Mouse (Mus musculus) heart, adult 8-10 months (tissue): ENCODE measurements at regions not wholly inside any gene's neighbourhood (a gene's known extent, or its start where the extent isn't known, plus 50 kb on each side); places are given as distances from the start of the nearest gene placed in this dataset.

Experiments
- DNase-seq: peaks from one replicate; pipeline ENCODE4 v3.0.0; 2022; ENCODE audit warnings: low spot score

DNA sequence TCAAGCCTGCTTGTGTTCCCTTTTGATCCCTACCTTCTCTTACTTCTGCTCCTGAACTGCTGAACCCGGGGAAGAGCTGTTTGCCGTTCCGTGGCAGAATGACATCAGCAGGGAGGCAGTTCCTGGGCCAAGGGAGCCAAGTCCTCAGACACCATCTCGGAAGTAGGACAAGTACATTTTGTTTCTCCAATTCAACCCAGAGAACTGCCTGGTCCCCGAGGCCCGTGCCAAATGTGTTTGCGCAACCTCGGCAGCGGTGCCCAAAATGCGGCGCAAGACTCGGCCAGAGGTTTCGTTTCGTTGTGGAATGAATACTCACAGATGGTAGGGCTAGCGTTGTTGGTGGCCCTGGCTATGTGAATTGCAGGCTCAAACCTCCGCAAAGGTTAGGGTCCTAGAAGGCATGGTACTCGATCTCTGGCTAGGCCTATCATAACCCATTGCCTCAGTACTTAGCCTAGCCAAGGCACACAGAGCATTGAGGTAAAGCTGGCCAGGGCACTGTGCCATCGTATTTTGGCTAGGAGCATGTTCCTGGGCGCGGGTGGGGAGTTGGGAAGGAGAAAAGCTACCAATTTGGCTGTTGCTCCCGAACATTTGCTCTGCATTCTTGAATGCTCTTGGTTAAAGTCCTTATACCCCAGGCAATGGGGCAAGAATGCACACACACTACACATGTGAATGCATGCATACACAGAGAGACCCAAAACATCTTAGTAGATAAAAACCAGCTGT, 333.0 kb downstream of the Foxo1 start:
- DNase-seq: peak; percentile 88

DNA sequence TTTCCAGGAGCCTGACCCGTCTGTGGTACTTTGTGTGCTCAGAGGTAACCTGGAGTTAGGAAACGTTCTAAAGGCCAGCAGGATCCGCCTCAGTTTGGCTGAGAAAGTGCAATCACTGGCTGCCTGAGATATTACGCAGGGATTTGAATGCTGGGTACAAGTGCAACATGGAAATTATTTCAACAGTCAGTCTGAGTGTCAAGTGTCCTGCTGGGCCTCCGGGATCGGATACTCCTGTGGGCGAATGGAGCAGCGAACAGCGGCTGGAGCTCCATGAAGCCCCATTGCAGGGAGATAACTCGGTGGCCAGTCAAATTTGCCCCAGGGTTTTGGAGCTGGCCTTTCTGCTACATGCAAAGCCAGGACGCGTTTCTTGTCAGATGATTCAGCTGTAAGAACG, 332.4 kb downstream of the Foxo1 start:
- peak; percentile 60 for DNase-seq

DNA sequence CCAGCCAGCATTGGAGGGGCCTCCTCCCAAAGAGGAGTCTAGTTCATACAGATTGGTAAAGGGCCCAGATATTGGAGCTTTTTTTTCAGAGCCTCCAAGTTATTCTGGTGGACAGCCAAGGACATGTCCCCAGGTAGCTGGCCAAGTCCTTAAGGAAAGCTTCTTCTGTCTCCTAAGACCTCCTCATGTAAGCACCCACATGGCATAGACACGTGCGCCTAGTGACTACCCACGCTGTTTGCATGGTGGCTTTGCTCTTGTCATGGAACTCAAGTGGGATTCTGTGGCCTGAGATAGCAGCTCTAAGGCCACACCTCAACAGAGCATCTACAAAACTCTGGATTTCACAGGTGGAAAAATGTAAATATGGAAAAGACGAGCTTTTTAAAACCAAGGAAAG, 332.0 kb downstream of the Foxo1 start:
- no peak for DNase-seq

DNA sequence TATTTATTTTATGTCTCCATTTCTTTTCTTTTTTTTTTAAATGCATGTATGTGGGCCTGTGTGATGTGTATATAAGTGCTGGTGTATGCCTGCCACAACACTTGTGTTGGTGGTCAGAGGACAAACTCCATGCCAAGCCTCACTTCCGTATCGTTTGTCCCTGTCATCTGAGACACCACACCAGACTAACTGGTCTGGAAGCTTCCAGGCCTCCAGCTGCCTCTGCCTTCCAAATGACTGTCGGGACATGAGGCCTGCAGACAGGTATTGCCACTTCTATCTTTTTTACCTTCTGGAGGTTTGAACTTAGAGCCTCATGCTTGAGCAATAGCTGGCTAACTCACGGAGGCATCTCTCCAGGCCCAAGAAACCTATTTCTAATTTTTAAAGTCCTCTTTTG, 318.3 kb downstream of the Foxo1 start:
- DNase-seq: no peak

DNA sequence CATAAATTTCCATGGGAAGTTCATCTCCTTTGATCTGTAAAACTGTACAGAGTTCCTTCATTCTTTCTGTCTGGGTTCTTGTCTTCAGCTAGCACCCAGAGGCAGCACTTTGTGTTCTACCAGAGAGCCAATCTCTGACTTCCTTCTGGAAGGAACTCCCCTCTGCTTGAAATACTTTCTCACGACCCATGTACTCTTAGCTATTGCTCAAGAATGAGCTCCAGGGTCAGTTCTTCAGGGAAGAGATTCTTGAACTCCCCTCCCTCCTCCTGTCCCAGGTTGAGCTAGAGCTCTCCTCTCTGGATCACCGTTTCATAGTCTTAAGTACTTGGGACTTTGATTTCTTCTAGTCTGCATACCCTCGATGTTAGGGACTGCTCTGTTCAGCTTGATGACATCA, 311.8 kb downstream of the Foxo1 start:
- DNase-seq: no peak

DNA sequence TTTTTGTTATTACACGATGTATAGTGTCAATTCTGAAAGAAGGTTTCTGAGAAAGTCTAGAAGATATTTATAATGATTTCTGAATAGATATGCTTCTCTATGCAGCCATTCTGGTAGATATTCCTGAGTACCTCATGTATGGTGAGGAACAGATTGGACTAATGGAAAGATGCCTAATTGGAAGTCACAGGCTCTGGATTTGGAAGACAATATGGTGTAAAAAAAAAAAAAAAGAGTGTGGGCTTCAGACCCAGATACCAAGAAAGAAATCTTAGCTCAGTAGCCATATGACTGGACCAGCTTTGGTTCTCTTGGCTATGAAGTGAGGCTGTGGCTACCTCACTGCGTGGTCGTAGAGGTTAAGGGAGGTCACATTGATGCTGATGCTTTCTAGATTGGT, 311.0 kb downstream of the Foxo1 start:
- DNase-seq: no peak

DNA sequence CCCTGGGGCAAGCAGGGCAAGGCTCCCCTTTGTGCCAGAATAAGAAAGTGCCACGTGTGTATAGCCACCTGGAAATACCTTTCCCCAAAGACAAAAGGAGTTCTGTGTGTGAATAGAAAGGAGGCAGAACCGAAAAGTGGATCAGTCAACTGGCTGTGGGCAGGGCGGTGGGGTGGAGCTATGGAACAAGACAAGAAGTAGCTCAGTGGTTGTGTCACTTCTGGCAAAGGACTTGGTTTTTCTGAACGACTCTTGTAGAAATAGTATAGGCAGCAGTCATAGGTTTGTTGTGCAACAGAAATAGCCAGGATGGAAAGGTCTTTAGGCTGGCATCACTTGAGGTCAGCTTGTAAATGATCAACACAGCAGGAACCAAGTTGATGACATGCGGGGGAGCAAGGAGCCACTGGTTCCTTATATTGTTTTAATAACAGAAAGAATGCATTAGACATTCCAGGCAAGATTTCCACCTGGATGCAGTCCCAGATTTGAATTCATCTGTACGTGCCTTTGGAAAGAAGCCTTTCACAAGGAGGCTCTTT, 308.6 kb downstream of the Foxo1 start:
- no peak for DNase-seq

DNA sequence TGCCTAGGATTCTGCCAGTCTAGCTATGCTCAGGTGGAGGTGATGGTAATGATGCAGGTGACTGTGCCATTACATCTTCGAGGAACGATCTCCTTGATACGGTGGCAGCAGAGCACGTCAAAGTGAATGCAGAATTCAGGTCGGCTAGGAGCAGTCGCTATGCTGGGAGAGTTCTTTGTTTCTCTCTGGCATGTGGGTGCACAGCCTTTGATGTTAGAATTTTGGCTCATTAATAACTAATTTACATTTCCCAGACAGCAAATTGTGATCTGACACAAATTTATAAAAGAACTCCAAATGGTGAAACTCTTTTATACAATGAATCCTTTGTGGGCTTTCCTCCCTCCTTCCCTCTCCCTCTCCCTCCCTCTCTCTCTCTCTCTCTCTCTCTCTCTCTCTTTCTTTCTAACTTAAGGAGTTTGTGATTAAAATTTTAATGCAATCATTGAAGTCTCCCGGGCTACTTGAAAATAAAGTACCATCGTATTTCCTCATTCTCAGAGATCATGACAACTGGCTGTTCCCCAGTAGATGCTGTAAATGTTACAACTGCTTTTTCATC, 307.2 kb downstream of the Foxo1 start:
- no peak for DNase-seq

DNA sequence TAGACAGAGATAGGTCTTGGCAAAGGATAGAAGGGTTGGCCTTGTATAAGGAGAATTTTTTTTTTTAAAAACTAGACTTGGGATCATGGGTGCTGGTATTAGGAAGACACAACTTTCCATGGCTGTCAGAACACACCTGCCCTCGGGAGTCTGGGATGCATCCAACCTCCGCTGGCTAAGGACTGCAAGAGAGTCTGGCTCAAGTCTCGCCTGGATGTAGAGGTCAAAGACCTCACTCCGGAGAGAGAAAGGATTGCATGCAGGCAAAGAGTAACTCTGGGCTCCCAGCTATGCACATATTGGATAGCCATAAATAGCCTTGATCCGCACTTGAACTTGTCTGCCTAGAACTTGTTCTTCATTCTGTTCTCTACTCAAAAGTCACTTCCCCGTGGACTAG, 306.2 kb downstream of the Foxo1 start:
- no peak for DNase-seq

DNA sequence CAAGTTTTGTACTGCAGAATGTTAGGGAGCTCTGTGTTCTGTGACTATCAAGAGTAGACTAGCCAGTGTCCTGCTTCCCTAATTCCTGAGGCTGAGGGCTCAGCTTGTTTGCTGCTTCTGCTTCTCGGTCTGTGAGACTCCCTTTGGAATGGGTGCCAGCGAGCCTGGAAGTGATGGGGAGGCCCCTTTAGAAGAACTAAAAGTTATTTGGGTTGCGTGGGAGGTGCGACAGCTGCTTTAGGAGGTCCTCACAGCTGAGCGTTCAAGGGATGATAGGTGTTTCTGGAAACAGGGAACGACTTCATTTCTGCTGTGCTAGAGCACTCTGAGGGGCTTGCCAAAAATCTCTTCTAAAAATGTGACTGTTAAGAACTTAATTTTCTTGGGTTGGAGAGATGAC, 305.7 kb downstream of the Foxo1 start:
- no peak for DNase-seq

DNA sequence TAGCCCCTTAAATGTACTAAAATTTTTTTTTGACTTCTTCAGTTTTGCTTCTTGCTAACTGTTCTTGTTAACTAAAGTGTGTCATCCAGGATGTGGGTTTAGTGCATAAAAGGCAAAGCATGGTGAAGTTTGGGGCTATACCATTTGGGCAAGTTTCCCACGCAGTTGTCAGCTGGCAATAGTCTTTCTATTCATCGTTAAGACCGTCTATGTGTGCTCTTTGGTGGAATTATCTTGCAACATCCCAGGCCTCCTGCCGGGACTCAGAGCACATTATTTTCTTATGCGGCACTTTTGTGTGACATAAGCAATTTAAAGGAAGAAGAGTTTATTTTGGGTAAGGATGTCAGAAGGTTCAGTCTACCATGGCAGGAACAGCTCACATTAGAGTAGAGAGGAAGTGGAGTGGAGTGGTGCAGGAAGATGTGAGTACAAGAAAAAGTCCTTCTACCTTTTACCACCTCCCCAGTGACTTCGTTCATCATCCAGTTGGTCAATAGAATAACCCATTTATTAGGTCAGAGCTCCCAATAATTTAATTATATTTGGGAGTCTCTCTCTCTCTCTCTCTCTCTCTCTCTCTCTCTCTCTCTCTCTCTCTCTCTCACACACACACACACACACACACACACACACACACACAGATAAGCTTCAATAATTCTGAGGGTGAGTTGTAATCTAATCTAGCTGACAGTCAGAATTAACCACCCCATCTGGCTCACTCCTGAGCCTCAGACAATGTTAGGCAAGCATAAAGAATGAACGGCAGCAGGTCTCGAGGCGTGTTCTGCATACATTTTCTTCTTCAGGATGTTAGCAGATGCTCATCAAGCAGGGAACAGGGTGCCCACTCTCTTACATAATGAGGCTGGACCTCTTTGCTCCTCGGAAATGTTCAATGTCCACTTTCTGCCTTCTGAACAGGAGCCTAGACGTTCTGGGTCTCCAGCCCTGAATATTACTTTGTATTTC, 304.7 kb downstream of the Foxo1 start:
- no peak for DNase-seq

DNA sequence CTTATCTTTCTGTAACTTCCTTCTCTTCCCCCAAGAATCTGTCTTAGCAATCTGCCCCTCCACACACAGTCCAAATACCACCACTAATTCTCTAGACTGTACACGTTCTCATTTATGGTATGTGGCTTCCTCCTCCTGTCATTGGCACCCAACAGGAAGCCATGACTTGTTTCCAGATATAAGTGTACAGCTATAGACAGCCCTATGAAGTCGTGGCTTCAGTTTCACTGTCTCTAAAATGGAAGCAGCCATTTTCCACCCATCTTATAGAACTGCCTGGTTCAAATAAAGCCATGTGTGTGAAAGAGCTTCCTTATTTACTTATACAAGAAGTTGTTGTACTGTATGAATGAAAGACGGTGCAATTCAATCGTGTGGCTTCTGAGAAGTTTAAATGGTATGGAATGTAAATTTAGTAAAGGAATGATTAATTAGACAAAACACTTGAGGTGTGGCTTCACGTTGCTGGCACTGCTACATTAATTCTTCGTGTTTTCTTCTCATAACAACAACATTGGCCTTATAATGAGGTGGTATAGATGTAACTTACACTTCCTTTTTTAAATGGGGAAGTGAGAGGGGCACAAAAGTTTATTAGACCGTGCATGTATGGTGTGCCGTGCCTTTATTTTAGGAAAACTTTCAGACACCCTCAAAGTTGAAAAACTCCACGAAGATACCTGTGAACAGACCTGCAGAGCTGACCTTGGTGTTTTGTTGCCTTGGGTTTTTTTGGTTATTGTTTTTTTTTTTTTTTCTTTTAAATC, 299.7 kb downstream of the Foxo1 start:
- no peak for DNase-seq

DNA sequence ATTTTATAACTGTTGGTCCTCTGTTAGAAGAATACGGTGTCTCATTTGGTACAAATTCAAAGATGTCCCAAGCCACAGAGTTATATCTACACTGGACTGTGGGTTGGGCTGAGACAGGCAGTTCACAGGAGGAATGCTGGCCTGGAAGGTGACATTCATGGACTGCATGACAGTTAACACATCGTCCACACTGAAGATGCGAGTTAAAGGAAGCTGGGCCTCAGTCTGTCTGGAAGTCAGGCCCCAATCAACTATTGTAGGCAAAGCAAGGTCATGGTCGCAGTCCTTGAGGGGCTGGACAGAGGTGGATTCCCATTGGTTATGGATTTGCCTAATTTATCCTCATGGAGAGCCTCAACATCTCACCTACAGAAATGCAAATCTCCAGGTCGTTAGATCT, 295.5 kb downstream of the Foxo1 start:
- no peak for DNase-seq

DNA sequence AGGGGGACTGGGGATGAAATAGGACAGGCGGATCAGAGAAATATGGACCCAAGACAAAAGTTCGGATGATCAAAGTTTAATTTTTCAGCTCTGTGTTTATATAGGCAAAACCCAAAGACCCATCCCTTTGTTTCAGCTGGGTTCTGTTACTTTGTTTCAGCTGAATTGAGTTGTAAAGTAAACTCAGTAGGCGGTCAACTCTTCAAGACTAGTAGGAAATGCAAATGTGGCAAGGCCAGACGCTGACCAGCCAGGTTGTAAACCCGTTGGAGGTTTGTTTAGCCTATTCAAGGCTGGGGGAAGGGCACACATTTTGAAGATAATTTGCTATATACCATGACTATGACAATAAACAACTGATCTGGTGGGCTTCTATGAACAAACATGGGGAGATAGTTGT, 294.7 kb downstream of the Foxo1 start:
- DNase-seq: no peak

DNA sequence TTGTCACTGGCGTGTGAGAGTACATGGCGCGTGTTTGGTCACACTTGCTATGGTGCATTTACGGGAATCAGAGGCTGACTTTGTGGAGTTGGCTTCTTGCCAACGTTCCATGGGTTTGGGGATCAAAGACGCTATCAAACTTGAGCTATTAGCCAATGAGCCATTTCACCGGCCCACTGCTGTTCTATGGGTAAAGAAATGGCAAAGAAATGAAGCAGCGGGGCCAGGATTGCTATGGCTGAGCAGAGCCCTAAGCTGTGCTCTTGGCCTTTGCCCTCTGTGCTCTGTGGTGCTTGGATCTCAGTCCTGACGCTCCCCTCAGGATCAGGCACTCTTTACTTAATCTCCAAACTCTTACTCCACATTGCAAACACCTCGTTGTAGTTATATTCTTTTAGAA, 291.3 kb downstream of the Foxo1 start:
- no peak for DNase-seq

DNA sequence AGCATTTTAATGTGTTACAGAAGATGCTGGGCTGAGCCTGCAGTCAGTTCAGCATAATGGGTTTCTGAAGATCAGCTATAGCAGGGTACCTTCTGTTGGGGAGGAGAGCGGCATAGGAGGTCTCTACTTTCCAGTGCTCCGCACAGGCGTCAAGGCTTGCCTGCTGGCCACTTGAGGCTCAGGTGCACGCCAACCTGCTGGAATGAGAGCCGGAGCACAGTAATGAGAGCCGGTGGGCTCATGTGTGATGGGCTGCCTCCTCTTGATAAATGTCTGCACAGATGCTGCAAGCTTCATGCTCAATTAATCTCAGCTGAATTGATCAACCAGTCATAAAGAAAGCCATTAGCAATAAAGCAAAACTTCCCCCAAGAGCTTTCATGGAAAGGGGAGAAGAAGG, 290.6 kb downstream of the Foxo1 start:
- DNase-seq: no peak

DNA sequence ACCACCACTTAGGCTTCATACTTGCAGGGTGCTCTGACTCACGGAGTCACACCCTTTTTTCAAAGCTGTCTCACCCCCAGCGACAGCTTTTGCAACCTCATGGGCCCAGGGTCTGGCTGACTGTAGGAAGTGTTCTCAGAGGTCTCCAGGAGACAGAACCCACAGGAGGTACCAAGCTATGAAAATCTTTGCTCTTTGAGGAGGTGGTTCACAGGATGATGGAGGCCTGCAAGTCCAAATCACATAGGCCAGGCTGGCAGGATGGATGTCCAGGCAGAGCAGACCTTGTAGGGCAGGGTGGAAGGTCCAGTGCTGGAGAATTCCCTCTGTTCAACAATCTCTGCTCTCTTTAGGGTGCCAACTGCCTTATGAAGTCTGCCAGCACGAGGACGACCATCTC, 289.2 kb downstream of the Foxo1 start:
- DNase-seq: no peak

DNA sequence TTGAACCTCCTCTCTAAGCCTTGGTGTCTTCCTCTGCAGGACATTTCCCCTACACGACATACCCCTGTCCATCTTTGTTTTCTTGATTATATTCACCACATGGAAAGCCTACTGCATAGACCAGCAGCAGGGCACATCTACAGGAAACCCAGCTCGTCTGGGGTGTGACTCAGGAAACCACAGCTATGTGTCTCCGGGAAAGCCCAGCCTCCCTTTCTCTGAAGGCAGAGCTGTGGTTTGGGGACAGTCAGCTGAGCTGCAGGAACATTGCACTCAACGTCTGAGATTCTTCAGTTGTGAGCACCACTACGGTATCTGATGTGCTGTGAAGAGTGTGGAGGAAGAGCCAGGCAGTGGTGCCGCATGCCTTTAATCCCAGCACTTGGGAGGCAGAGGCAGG, 286.9 kb downstream of the Foxo1 start:
- no peak for DNase-seq

DNA sequence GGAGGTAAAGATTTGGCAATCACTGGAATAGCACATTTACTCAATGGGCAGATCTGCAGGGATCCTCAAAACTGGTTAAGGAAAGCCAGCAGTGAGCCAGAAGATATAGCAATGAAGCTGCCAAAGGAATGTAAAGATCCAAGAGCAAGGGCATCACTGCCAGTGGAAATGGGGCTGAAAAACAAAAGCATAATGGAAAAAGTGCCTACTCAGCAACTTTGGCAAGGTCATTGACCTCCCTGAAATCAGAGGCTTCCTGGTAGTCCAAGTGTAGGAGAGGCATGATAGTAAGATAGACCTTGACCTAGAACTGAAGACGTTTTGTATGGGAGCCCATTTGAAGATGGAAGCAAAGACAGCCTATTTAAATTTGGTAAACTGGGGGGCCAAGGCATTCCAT, 286.4 kb downstream of the Foxo1 start:
- no peak for DNase-seq

DNA sequence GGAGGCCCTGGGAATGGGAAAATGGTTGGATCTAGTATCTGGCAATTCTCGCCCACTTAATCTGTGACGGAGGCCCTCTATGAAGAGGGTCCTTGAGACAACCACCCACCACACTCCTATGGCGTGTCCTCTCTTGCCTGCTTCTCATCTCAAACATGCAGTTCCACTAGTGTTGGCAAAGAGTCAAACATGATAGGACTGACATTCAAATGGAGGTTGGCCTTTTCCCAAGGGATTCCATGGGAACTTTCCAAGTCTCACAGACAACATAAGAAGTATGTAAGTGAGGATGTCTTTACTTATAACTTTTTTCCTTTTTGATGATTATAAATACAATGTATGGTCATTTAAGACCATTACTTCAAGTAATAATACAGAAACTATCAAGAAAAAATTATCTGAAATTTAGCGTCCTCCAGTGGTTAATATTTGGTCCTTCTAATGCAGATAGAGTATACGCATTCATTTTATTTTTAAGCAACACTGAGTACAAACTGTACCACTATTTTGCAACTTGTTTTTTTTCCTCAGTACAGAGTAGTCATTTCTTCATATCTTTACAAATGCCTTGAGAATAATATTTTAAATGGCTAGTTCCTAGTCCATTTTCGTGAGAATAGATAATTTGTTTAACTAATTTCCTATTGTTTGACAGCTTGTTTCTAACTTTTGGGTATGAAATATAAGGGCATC, 280.2 kb downstream of the Foxo1 start:
- DNase-seq: no peak

DNA sequence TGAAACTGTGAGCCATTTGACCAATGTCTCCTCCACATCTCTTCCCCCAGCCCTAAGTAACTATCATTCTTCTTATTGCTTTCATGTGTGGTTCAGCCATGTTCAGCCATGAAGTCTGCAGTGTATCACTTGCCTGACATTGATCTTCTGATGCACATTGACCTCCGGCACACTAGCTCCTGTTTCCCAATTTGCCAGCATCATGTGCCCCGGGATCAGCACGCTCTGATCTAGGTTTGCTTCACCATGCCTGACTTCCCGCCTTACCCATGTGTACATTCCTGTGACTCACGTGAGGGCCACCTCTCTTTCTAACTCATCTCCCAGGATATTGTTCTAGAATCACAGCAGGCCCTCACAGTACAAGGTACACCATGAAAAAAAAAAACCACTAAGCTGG, 277.9 kb downstream of the Foxo1 start:
- DNase-seq: no peak
